Mouse (Mus musculus) frontal cortex, adult 2 months (tissue): ENCODE data around the gene Dtx1. TPM values are rescaled to one million over a fixed set of nuclear protein-coding genes. Genes with fewer than 3 reads are reported as not detected.
A peak's percentile ranks its signal among the peaks of the same experiment; 100 is the strongest.

Source experiments
- DNase-seq, 2 experiments: peaks; one replicate each; pipeline ENCODE4 v3.0.0; 2022; ENCODE audit warnings: low spot score in 1 of 2; ENCODE audit errors: extremely low spot score in 1 of 2
- polyA plus RNA-seq: library from polyadenylated mRNA; depleted of rRNA; stranded (reverse); fragments of >200 nt; gene quantifications from 2 replicates; pipeline ENCODE4 v1.2.3, GENCODE M21; 2012; rRNA removed

The Dtx1 gene
- polyA plus RNA-seq, 1 experiment, result 93.3 TPM

DNA sequence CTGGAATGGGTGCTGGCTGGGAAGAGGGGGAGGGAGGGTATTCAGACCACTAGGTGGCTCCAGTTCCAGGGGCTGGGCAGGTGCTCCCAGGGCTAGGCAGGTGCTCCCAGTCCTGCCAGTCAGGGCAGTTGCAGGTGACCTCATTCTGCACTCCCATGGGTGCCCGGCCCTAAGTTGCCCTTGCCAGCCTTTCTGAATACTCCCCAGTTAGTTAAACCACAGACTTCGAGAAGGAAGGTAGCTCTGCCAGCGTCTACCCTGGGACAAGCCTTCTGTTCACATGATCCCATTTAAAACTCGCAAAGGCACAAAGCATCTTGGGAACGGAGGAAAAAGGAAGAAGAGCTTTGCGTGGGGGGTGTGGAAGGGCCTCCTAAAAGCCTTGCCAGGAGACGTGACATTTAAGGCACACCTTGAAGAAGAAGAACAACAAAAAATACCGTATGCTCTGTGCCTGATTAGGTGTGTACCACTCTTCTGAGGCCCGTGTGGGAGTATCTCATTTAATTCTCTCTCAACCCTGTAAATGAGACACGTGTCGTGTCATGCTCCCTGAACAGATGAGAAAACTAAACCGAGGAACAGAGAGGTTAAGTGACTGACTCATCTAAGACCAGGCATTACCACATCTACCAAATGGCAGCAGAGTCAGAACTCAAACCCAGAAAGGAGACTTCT is 63.8 kb downstream of the Dtx1 start:
- peak in 1 of 2 experiments; percentile 77 for DNase-seq

DNA sequence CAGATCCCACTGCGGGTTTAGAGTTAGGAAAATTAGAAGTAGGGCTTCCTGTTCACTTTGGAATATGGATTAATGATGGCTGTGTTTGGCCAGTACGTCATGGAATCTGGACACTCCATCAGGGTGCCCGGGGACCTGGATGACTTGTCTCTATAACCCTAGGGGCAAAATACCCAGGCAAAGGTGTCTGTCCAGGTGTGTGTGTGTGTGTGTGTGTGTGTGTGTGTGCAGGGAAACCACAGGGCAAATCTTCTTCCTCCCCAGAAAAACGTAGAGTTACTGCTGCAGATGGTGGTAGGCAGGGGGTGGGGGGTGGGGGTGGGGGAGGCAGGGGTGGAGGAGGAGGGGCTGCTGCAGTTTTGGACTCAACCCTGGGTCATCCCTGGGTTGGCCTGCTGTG is 64.4 kb downstream of the Dtx1 start:
- DNase-seq, result no peak

DNA sequence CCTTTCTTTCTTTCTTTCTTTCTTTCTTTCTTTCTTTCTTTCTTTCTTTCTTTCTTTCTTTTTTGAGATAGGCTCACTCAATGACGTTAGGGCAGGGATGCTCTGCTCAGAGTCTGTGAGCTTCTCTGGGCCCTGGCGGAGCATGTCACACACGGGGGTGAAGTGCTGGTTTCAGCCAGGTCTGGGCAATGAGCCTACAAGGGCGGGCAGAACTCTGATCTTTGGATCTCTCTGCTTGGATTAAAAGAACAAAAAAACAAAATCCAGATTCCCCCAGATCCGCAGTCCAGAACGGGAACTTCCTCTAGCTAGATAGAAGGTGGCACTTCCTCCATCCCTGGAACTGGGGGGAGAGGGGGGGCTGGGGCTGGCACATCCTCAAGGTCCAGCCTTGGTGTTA is 65.9 kb downstream of the Dtx1 start:
- no peak for DNase-seq

DNA sequence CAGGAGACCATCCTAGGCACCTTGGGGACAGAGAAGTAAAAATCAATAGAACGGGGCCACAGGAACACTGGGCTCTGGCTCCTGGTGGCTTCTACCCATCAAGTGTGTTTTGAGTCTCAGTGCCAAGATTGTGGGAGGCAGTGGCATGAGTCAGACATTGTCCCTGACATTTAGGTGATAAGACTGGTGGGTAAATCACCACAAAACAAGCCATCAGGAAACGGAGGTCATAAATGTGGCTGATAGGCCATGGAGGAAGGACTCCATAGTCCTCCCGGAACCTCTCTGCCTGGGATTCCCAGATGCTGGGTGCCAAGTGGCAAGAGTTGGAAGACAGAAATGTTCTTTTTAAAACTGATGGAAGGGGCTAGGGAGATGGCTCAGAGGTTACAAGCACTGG is 67.5 kb downstream of the Dtx1 start:
- no peak for DNase-seq

DNA sequence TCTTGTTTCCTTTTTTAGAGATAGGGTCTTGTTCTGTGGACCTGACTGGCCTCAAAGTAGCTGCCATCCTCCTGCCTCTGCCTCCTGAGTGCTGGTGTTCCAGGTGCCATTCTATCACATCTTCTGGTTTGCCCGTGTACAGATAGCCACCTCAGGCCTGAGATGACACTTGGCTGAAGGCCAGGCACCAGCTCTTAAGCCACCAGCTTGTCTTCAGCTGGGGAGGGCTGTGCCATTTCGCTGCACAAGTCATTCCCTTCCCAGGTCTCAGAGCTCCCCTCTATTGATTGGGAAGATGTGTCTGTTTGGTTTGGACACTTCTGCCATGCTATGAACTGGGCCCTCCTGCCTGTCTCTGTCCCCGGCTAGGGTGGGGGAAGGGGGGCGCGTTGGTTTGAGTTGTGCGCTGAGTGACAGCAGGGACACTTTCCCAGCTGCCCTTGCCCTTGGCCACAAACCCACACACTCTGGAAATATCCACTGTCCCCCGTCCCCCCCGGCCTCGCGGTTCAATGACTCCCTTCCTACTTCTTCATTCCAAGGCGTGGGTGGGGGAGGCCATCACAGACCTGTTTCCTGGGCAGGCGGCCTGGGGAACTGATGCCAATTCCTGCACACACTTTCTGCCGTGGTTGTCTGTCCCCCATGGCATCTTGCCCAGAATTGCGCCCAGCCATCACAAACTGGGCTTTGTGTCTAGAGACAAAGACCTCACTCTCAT is 68.2 kb downstream of the Dtx1 start:
- DNase-seq, result no peak

DNA sequence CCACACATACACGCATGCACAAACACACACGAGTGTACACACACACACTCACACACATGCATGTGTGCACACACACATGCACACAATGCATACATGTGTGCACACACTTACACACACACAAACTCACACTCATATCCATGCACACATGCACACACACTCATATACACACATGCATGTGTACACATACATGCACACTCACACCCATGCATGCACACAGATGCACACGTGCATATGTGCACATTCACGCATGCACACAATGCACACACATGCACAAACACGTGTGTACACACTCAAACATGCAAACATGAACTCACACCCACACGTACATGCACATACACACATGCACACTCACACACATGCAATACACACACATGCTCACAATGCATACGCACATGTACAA is 71.6 kb downstream of the Dtx1 start:
- DNase-seq, result no peak

DNA sequence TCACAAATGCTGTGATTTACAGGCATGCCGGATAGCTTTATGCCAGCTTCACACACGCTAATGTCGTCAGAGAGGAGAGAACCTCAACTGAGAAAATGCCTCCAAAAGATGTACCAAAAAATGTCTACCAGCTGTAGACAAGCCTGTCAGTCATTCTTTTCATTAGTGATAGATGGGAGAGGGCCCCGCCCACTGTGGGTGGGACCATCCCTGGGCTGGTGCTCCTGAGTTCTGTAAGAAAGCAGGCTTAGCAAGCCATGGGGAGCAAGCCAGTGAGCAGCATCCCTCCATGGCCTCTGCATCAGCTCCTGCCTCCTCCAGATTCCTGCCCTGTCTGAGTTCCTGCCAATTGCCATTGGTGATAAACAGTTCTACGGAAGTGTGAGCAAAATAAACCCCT is 76.1 kb downstream of the Dtx1 start:
- DNase-seq, result no peak

DNA sequence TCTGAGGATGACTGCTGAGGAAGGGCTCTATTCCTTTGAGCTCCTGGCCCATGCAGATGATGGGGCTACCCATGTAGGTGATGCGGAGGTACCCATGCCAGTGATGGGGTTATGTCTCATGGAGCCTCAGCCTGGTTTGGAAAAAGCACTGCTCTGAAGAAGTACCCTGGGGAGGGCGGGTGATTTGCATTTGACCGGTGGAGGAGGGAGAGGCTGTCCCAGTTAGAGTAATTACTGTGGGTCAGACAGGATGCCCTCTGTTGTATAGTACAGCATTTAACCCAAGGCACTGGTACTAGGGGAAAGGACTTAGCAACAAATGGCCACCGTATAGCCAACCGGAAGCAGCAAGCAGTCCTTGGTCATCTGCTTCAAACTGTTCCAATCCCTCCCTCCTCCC is 76.9 kb downstream of the Dtx1 start:
- no peak for DNase-seq

DNA sequence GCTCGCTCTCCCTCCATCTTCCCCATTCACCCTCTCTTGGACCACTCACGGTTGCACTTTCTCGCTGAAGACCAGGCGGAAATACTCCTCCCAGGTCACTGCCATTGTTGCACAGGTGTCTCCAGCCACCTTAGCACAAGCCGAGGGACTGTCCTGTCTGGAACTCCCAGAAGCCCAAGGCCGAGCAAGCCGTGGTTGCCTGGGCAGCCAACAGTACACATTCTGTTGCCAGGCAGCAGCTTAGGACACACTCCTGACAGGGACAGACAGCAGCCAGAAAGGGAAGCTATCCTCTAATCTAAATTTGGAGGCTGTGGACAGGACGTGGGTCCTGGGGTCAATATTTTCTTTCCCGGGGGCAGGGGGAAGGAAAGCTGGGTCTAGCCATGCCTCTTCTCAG is 77.6 kb downstream of the Dtx1 start, which contains the start of gene Cfap73:
Gene Cfap73, minus strand, starts transcription at position 105 of the 400 bp plus-strand sequence.
- DNase-seq, result no peak

DNA sequence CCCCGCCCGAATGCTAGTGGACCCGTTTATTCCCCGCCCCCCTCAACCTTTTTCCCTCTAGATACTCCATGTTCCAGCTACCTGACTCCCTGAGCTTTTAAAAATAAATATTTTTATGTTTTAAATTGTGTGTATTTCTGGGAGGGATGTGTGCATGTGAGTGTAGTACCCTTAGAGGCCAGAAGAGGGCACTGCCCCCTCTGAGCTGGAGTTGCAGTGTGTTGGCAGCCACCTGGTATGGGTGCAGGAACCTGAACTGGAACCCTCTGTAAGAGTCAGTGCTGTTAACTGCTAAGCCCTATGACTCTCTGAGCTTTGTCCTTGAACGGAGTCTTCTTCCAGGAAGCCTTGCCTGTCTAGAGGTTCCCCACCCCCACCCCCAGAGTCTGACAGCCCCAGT is 79.8 kb downstream of the Dtx1 start:
- DNase-seq, result no peak

DNA sequence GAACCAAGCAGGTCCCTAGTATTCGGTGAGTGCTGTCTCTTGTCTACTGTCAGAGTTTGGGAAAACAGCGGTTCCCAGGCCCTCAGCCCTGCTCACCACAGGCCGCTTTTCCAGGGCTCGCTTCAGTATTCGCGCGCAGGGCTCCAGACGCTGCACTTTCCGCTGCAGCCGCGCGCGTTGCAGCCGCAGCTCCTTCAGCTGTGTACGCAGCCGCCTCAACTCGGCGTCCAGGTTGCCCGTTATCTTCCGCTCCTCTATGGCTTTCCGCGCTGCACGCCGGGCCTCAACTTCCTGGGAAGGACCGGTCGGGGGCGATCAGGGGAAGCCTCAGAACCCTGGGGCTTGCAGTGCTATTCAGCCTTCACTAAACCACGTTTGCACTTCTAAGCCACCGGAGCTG is 80.6 kb downstream of the Dtx1 start:
- no peak for DNase-seq

Other genes with a start within 250 kb of the Dtx1 start
- 6.9 and 7.1 TPM in 2 replicates for gene Sdsl, start 239.1 kb downstream of the Dtx1 start, polyA plus RNA-seq
- gene Sds, start 235.4 kb downstream of the Dtx1 start, polyA plus RNA-seq, result 0.40 TPM in 1 of 2 replicates, not detected in the other
- gene Plbd2, start 208.3 kb downstream of the Dtx1 start, polyA plus RNA-seq, result 38.8 and 42.7 TPM in 2 replicates
- gene Slc8b1, start 200.8 kb downstream of the Dtx1 start, polyA plus RNA-seq, result 5.9 and 6.4 TPM in 2 replicates
- gene Tpcn1, start 123.3 kb downstream of the Dtx1 start, polyA plus RNA-seq, result 37.9 and 39.9 TPM in 2 replicates
- gene Iqcd, start 122.9 kb downstream of the Dtx1 start, polyA plus RNA-seq, result 1.9 and 2.1 TPM in 2 replicates
- 34.8 and 36.4 TPM in 2 replicates for gene Rita1, start 99.3 kb downstream of the Dtx1 start, polyA plus RNA-seq
- 28.2 and 31.2 TPM in 2 replicates for gene Ddx54, start 99.2 kb downstream of the Dtx1 start, polyA plus RNA-seq
- 0.10 TPM in 1 of 2 replicates, not detected in the other for gene Cfap73, start 77.7 kb downstream of the Dtx1 start, polyA plus RNA-seq
- 63.8 and 71.7 TPM in 2 replicates for gene Rasal1, start 63.1 kb downstream of the Dtx1 start, polyA plus RNA-seq
- 0.86 and 0.96 TPM in 2 replicates for gene Oas2, start 37.9 kb upstream of the Dtx1 start, polyA plus RNA-seq
- gene Oas3, start 65.7 kb upstream of the Dtx1 start, polyA plus RNA-seq, result 0.08 and 0.10 TPM in 2 replicates
- not detected in 2 replicates for gene Oas1e, start 83.6 kb upstream of the Dtx1 start, polyA plus RNA-seq
- gene Oas1c, start 100.6 kb upstream of the Dtx1 start, polyA plus RNA-seq, result 1.2 and 1.6 TPM in 2 replicates
- gene Oas1f, start 135.4 kb upstream of the Dtx1 start, polyA plus RNA-seq, result not detected in 2 replicates
- gene Oas1h, start 149.5 kb upstream of the Dtx1 start, polyA plus RNA-seq, result not detected in 2 replicates
- 0.42 and 0.68 TPM in 2 replicates for gene Oas1g, start 175.7 kb upstream of the Dtx1 start, polyA plus RNA-seq
- 1.7 and 2.1 TPM in 2 replicates for gene Oas1a, start 195.6 kb upstream of the Dtx1 start, polyA plus RNA-seq
- 0.08 TPM in 1 of 2 replicates, not detected in the other for gene Oas1d, start 202.6 kb upstream of the Dtx1 start, polyA plus RNA-seq